Mouse (Mus musculus) bone marrow, adult 2 months (tissue): ENCODE measurements at regions not wholly inside any gene's neighbourhood (a gene's known extent, or its start where the extent isn't known, plus 50 kb on each side); places are given as distances from the start of the nearest gene placed in this dataset.

Source experiments
- CTCF ChIP-seq: fragments of 200-500 bp; IDR thresholded peaks from 2 replicates; pipeline ENCODE4 v1.5.1; 2011; ENCODE audit warnings: low read length, control low read depth; ENCODE audit not compliant: control insufficient read depth, insufficient read depth
- POLR2A ChIP-seq: fragments of 200-500 bp; IDR thresholded peaks from 2 replicates; pipeline ENCODE4 v1.6.1; 2011; ENCODE audit warnings: low read depth, mild to moderate bottlenecking, control low read depth, low read length, borderline replicate concordance; ENCODE audit not compliant: control insufficient read depth

GRCm38 (mm10) chr4:84028120-84028519, 502.8 kb downstream of the Ccdc171 start:
- TF ChIP-seq CTCF: no peak
- no peak for TF ChIP-seq POLR2A
